Mouse (Mus musculus) kidney, postnatal 14 days (tissue): Measurements from ENCODE around the gene E030018B13Rik.

ENCODE experiments used
- DNase-seq: peaks from one replicate; pipeline ENCODE4 v3.0.0; 2022; ENCODE audit warnings: mixed read lengths

E030018B13Rik gene

DNA sequence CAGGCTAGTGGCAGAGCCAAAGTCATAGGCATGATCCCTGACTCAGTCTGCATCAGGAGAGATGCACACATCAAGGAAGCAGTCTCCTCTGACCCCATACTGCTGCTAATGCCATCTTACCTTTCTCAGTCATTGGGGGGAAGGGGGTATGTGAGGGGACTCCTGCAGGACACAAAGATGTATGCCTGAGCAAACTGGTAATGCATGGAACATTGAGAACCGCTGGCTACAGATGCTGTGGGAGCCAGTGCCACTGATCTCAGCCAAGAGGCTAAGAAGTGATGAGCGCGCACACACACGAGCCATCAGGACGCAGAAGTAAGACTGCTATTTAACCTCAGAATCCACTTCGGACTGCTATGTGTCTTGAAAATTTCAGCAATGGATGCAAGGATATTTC is 18.5 kb upstream of the E030018B13Rik start:
- DNase-seq, result no peak

DNA sequence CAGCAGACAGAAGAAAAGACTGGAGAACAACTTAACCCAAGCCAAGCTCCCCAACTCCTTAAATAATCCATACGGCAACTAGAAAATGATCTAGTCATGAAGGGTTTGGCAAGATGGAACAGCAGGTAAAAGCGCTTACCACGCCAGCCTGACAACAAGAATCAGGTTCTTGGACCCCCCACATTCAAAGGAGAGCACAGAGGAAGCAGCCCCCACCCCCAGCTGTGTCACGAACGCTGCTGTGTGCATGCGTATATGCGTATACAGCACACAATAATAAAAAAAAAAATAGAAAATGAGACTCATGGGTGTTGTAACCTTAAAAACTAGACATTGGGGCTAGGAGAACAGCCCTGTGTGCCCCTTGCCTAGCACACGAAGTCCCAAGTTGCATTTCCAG is 16.7 kb upstream of the E030018B13Rik start:
- DNase-seq, result no peak

DNA sequence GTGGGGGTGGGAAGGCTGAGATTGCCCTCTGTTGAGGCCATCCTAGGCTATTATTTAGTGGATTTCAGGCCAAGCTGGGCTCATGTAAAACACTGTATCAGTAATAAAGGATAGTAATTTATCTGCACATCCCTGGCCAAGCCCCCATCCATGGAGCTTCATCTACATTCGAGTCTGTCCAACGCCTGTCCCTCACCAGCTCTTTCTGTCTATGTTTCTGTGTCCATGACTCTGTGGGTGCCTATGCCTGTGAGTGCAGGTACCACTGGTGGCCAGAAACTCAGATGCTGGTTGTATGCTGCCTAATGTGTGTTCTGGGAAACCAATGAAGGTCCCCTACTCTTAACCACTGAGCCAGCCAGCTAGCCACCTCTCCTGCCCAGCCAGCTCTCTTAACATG is 16.2 kb upstream of the E030018B13Rik start:
- DNase-seq, result no peak

DNA sequence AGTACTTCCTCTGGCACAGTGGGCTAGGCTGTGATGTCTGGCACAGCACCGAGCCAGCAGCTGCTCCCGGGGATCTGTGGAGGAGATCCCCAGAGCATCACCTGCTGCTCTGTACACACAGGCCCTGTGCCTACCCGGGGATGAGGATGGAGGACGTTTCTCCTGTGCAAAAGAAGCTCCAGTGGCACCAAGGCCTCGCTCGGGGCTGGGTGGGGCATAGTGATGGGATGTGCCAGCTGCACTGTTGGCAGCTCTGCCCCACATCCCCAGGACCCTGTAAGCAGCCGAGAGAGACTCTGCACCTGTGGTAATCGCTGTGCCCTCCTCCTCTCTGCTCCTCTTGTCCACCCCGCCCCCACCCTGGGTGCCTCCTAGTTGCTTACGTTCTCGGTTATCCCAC is 15.3 kb upstream of the E030018B13Rik start:
- no peak for DNase-seq

- DNase-seq, result no peak
Measured at GRCm38 (mm10) chr7:63901942-63902341, 14.7 kb upstream of the E030018B13Rik start.

DNA sequence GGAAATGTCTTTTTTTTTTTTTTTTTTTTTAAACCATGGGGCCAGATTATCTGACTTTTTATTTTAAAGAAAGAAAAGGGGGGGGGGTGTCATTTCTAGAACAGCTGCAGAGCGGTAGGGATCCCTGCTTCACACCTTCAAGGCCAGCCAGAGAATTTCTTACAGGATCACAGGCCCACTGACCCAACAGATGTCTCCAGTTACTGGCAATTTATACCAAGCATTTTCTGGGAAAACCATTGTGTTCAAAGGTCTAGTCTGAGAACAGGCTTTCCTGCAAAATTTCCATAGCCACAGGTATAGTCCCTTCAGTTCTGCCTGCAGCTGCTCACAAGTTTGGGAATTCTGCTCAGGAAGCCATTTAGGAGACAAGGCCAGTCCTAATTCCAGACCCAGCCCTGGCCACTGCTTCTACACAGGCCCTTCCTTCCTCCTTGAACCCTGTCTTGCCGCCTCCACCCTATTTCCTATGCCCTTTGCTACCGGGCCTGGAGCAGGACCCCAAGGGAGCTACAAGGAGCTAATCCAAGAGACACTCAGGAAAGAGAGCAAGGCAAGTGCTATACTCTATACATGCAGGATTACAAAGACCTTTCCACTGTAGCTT is 13.9 kb upstream of the E030018B13Rik start:
- DNase-seq, result no peak

DNA sequence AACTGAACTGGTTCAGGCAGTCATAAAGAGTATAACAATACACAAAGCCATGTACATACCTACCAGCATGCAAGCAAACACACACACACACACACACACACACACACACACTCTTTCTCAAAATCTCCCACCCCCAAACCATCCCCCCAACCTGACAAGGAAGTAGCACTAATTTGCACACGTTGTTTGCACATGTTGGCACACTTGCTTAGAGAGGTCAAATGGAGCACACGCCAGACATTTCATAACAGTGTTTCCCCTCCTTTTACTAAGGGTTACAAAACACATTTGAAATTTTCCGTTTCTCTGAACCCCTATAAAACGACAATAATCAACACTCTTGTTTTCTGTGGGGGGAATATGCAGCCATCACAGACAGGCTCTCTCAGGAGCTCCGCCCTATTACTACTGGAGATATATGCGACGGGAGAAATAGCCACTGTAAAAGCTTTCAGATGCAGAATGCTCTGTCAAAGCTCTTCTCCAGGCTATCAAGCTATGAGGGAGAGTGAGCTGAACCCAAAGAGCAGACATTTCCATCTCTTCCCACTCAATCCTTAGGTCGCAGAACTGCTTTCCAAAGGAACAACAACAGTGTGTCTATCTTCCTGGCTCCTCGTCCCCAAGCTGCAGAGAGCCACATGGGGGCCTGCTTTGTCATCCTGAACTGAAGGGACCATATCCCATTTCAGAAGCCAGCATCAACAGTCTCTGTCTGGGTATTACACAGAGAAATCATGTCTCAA is 12.8 kb upstream of the E030018B13Rik start:
- DNase-seq, result no peak

DNA sequence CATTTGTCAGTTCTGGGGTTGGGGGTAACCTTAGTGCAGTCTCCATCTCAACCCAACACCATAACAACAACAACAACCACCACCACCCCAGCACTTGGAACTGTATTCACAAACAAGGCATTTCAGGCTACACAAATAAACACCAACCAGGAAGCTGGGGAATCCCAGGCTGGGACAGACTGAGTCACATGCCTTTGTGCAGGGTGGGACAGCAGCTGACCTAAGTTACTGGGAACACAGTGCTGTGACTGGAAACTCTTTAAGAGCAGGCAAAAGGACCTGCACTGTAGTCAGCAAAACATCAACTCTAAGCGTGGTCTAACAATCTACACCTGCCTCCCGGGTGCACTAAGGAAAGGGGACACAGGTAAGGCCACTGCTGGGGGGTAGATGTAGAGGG is 11.5 kb upstream of the E030018B13Rik start:
- DNase-seq, result peak; percentile 64

- peak; percentile 66 for DNase-seq
Measured at GRCm38 (mm10) chr7:63905642-63906041, 11.0 kb upstream of the E030018B13Rik start.

DNA sequence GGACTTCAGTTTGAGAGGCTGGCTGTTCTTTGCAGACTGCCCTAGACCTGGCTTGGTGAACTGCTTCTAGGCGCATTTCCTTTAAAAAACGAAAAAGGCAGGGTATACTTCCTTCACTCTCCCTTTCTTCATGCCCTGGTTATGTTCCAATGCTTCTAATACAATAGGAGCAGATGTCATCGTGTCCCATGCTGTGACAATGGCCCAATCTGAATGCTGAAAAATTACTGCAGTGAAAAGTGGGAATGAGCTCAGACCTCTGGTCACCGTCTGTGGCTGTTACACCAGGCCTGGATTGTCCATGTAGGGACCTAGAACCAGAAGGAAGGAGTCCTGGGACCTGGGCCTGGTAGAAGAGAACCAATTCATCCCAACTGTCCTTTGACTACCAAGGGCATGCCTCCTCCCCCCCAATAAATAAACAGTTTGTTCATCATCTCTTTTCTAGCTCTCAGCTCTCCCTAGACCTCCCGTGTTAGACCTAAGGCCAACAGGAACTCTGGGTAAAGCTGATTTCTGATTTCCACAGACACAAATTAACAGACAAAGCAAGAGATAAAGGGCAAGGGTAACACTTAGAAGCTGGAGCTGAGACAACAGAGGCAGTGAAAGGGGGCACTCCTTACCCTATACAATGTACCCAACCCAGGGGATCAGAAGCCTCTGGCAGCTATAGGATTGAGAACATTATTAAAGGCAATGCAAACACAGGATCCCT is 8.7 kb upstream of the E030018B13Rik start:
- DNase-seq, result no peak

GRCm38 (mm10) chr7:63908496-63909285 is 8.0 kb upstream of the E030018B13Rik start:
- DNase-seq, result no peak

- no peak for DNase-seq
Measured at GRCm38 (mm10) chr7:63910225-63910624, 6.4 kb upstream of the E030018B13Rik start.

DNA sequence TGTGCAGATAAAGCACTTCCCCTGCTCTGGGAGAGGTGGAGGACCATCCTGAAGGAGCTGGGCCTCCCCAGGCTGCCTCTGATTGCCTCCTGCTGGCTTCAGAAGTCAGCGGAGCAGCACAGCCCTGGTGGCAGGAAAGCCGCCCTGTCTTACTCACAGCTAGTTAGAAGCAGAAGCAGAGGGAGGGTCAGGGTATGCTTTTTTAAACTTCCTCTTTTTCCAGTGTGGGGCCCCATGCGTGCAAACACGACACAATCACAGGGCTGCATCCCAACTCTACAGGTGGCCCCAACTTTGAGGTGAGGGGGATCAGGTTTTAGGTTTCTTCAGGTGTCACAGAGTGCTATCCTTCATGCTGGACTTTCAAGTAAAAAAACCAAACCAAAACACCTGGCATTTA is 5.7 kb upstream of the E030018B13Rik start:
- no peak for DNase-seq

- DNase-seq, result peak; percentile 86
Measured at GRCm38 (mm10) chr7:63911383-63912233, 5.0 kb upstream of the E030018B13Rik start.

- no peak for DNase-seq
Measured at GRCm38 (mm10) chr7:63912234-63912810, 4.3 kb upstream of the E030018B13Rik start.

DNA sequence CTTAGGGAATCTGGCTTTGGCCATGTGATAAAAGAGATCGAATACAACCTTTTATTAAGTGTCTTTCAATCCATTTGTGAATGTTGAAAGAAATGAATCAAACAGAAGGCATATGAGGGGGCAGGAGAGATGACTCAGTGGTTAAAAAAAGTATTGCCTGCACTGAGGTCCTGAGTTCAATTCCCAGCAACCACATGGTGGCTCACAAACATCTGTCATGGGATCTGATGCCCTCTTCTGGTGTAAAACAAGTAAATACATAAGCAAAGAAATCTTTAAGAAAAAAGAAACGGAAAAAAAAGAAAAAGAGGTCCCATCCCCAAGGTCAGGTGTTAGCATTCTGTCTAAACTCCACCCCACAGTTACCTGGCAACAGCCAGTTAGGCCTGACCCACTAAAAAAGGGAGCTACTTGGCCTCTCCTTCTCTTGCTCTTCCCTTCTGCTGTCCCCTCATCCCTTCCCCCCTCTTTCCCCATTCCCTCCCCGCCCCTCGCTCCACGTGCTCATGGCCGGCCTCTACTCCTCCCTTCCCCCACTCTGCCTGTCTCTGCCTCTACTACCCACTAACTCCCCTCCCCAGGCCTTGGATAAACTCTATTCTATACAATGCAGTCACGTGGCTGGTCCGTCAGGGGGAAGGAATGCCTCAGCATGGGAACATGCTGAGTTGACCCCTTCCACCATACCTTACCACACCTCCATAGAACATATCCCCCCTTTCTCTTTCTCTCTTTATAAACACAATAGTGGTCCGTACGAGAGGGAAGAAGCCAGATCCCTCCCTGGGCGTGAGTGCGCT is 3.5 kb upstream of the E030018B13Rik start:
- DNase-seq, result no peak

- no peak for DNase-seq
Measured at GRCm38 (mm10) chr7:63913724-63914692, 2.6 kb upstream of the E030018B13Rik start.

GRCm38 (mm10) chr7:63914891-63915290 is 1.8 kb upstream of the E030018B13Rik start:
- no peak for DNase-seq

GRCm38 (mm10) chr7:63917693-63918092 is 1.0 kb downstream of the E030018B13Rik start:
- DNase-seq, result peak; percentile 91
